Mouse (Mus musculus): ENCODE data around the gene Gpalpp1. TPM values are rescaled to one million over a fixed set of nuclear protein-coding genes. Genes with fewer than 3 reads are reported as not detected.
A peak's percentile ranks its signal among the peaks of the same experiment; 100 is the strongest.

Gpalpp1 gene
- polyA plus RNA-seq (2015; fragmentation: Nextera tagmentation; extraction: Ambion mirVana) = 11.8 and 11.9 TPM in 2 replicates

GRCm38 (mm10) chr14:76110396-76111221 lies at the start of gene Gpalpp1, which contains the start of gene Nufip1:
TSS of gene Gpalpp1 (minus strand) at chr14:76110760.
TSS of gene Nufip1 (plus strand) at chr14:76110891.
- Histone ChIP-seq H3K27me3 (no peaks in the 10 kb centered on the region), H3K9ac (peak within 1 kb of the TSS; percentile 77), H3K9me3 (no peaks in the 10 kb centered on the region), H3K4me3 (peak within 1 kb of the TSS; percentile 97), H3K4me2 (peak within 1 kb of the TSS; percentile 81), H3K36me3 (peaks cover 36% of the 10 kb centered on the region), H3K4me1 (peaks cover 12% of the 10 kb centered on the region), H3K27ac (peak within 1 kb of the TSS; percentile 91)
- WGBS = under 1% methylated on average over 69 of the region's 69 CpGs
- peak; percentile 97 for ATAC-seq (ENCODE audit: insufficient number of reproducible peaks, low FRiP score, low TSS enrichment, low read depth)

- no peak overlapping the region for H3K27ac ChIP-seq
- H3K36me3 ChIP-seq = no peaks in the 10 kb centered on the region
- no peak for ATAC-seq (ENCODE audit: insufficient number of reproducible peaks, low FRiP score, low TSS enrichment, low read depth)
- peaks cover 2% of the 10 kb centered on the region for H3K4me1 ChIP-seq
- no peaks in the 10 kb centered on the region for H3K9me3 ChIP-seq
- no peak overlapping the region for H3K9ac ChIP-seq
- H3K4me3 ChIP-seq = no peak overlapping the region
- WGBS = 53% methylated on average over 5 of the region's 5 CpGs
- no peaks in the 10 kb centered on the region for H3K27me3 ChIP-seq
- no peak overlapping the region for H3K4me2 ChIP-seq
These were observed 47.7 kb upstream of the Gpalpp1 start for GRCm38 (mm10) chr14:76158192-76158785.

- H3K4me1 ChIP-seq = peaks cover 22% of the 10 kb centered on the region
- ATAC-seq (ENCODE audit: insufficient number of reproducible peaks, low FRiP score, low TSS enrichment, low read depth) = no peak
- no peaks in the 10 kb centered on the region for H3K27me3 ChIP-seq
- no peak overlapping the region; the same call in 1 of the 2 replicates for H3K4me2 ChIP-seq
- H3K9ac ChIP-seq = no peak overlapping the region
- 0 out of 2 replicates have a peak overlapping the region, but pooled peaks have one; percentile 61 for H3K4me3 ChIP-seq
- no peak overlapping the region for H3K27ac ChIP-seq
- 24% methylated on average over 6 of the region's 6 CpGs for WGBS
- no peaks in the 10 kb centered on the region for H3K9me3 ChIP-seq
- no peaks in the 10 kb centered on the region for H3K36me3 ChIP-seq
These were observed 43.3 kb upstream of the Gpalpp1 start for GRCm38 (mm10) chr14:76153828-76154227.

GRCm38 (mm10) chr14:76153003-76153675 lies 42.6 kb upstream of the Gpalpp1 start:
- H3K4me2 ChIP-seq = peak overlapping the region; percentile 59
- no peaks in the 10 kb centered on the region for H3K36me3 ChIP-seq
- no peaks in the 10 kb centered on the region for H3K27me3 ChIP-seq
- ATAC-seq (ENCODE audit: insufficient number of reproducible peaks, low FRiP score, low TSS enrichment, low read depth) = no peak
- H3K4me3 ChIP-seq = peak overlapping the region; percentile 61
- H3K27ac ChIP-seq = peak overlapping the region; percentile 97
- 3% methylated on average over 24 of the region's 24 CpGs for WGBS
- H3K9me3 ChIP-seq = no peaks in the 10 kb centered on the region
- H3K4me1 ChIP-seq = peaks cover 22% of the 10 kb centered on the region
- no peak overlapping the region for H3K9ac ChIP-seq

- Histone ChIP-seq H3K9ac (peak overlapping the region; percentile 53), H3K4me1 (peaks cover 22% of the 10 kb centered on the region), H3K27me3 (no peaks in the 10 kb centered on the region), H3K27ac (peak overlapping the region; percentile 97), H3K9me3 (no peaks in the 10 kb centered on the region), H3K36me3 (no peaks in the 10 kb centered on the region), H3K4me3 (peak overlapping the region; percentile 61), H3K4me2 (peak overlapping the region; percentile 59)
- peak; percentile 91 for ATAC-seq (ENCODE audit: insufficient number of reproducible peaks, low FRiP score, low TSS enrichment, low read depth)
- WGBS = under 1% methylated on average over 41 of the region's 41 CpGs
These were observed 41.8 kb upstream of the Gpalpp1 start for GRCm38 (mm10) chr14:76152162-76153002.

- Histone ChIP-seq H3K27ac (peak overlapping the region; percentile 97), H3K4me2 (peak overlapping the region; percentile 59), H3K9ac (0 out of 2 replicates have a peak overlapping the region, but pooled peaks have one; percentile 53), H3K4me3 (peak overlapping the region; percentile 61), H3K4me1 (peaks cover 22% of the 10 kb centered on the region), H3K9me3 (no peaks in the 10 kb centered on the region), H3K36me3 (no peaks in the 10 kb centered on the region), H3K27me3 (no peaks in the 10 kb centered on the region)
- ATAC-seq (ENCODE audit: insufficient number of reproducible peaks, low FRiP score, low TSS enrichment, low read depth) = no peak
- 0% methylated on average over 10 of the region's 10 CpGs for WGBS
These were observed 41.2 kb upstream of the Gpalpp1 start for GRCm38 (mm10) chr14:76151820-76152161.

- no peak overlapping the region for H3K4me3 ChIP-seq
- ATAC-seq (ENCODE audit: insufficient number of reproducible peaks, low FRiP score, low TSS enrichment, low read depth) = no peak
- peaks cover 22% of the 10 kb centered on the region for H3K4me1 ChIP-seq
- H3K9me3 ChIP-seq = no peaks in the 10 kb centered on the region
- no peaks in the 10 kb centered on the region for H3K27me3 ChIP-seq
- WGBS = 68% methylated on average over 2 of the region's 2 CpGs
- no peak overlapping the region for H3K4me2 ChIP-seq
- H3K36me3 ChIP-seq = no peaks in the 10 kb centered on the region
- no peak overlapping the region for H3K27ac ChIP-seq
- no peak overlapping the region for H3K9ac ChIP-seq
These were observed 40.5 kb upstream of the Gpalpp1 start for GRCm38 (mm10) chr14:76151011-76151410.

GRCm38 (mm10) chr14:76150499-76150898 lies 39.9 kb upstream of the Gpalpp1 start:
- no peak overlapping the region for H3K27ac ChIP-seq
- H3K9me3 ChIP-seq = no peaks in the 10 kb centered on the region
- H3K4me2 ChIP-seq = no peak overlapping the region
- peaks cover 22% of the 10 kb centered on the region for H3K4me1 ChIP-seq
- no peak overlapping the region for H3K9ac ChIP-seq
- no peaks in the 10 kb centered on the region for H3K36me3 ChIP-seq
- no peak for ATAC-seq (ENCODE audit: insufficient number of reproducible peaks, low FRiP score, low TSS enrichment, low read depth)
- H3K4me3 ChIP-seq = no peak overlapping the region
- 83% methylated on average over 11 of the region's 11 CpGs for WGBS
- no peaks in the 10 kb centered on the region for H3K27me3 ChIP-seq

GRCm38 (mm10) chr14:76149531-76150179 lies 39.1 kb upstream of the Gpalpp1 start:
- Histone ChIP-seq H3K4me2 (peak overlapping the region; percentile 19), H3K27ac (peak overlapping the region; percentile 40; the same call in 1 of the 2 replicates), H3K27me3 (no peaks in the 10 kb centered on the region), H3K4me3 (peak overlapping the region; percentile 12), H3K9ac (no peak overlapping the region), H3K36me3 (no peaks in the 10 kb centered on the region), H3K4me1 (peaks cover 22% of the 10 kb centered on the region), H3K9me3 (no peaks in the 10 kb centered on the region)
- 24% methylated on average over 13 of the region's 13 CpGs for WGBS
- ATAC-seq (ENCODE audit: insufficient number of reproducible peaks, low FRiP score, low TSS enrichment, low read depth) = no peak

- WGBS = 76% methylated on average over 10 of the region's 10 CpGs
- no peak for ATAC-seq (ENCODE audit: insufficient number of reproducible peaks, low FRiP score, low TSS enrichment, low read depth)
These were observed 37.7 kb upstream of the Gpalpp1 start for GRCm38 (mm10) chr14:76148294-76148693.

GRCm38 (mm10) chr14:76147061-76147460 lies 36.5 kb upstream of the Gpalpp1 start:
- no peaks in the 10 kb centered on the region for H3K9me3 ChIP-seq
- peaks cover 14% of the 10 kb centered on the region for H3K4me1 ChIP-seq
- H3K4me3 ChIP-seq = no peak overlapping the region
- H3K9ac ChIP-seq = no peak overlapping the region
- 36% methylated on average over 6 of the region's 6 CpGs for WGBS
- H3K36me3 ChIP-seq = no peaks in the 10 kb centered on the region
- no peaks in the 10 kb centered on the region for H3K27me3 ChIP-seq
- no peak overlapping the region for H3K4me2 ChIP-seq
- ATAC-seq (ENCODE audit: insufficient number of reproducible peaks, low FRiP score, low TSS enrichment, low read depth) = no peak
- H3K27ac ChIP-seq = no peak overlapping the region

More at GRCm38 (mm10) chr14:76148294-76148693, 37.7 kb upstream of the Gpalpp1 start:
- Histone ChIP-seq H3K4me3 (no peak overlapping the region), H3K4me2 (no peak overlapping the region), H3K4me1 (peaks cover 20% of the 10 kb centered on the region), H3K9ac (no peak overlapping the region), H3K36me3 (no peaks in the 10 kb centered on the region), H3K27me3 (no peaks in the 10 kb centered on the region), H3K9me3 (no peaks in the 10 kb centered on the region), H3K27ac (no peak overlapping the region)
